Mouse (Mus musculus) heart, postnatal 25 days (tissue): ENCODE measurements around the gene 2410137M14Rik. TPM values are rescaled to one million over a fixed set of nuclear protein-coding genes. Genes with fewer than 3 reads are reported as not detected.

Experiments used
- total RNA-seq, 2 experiments: library from RNA; stranded (reverse); gene quantifications; 2 replicates each; pipeline ENCODE4 v1.2.3; 2021

The 2410137M14Rik gene
- total RNA-seq, 2 experiments from 2014 or later: 0.49 to 0.61 TPM

Other genes starting within 250 kb of the 2410137M14Rik start
- not detected for gene H2-M10.5, start 208.3 kb downstream of the 2410137M14Rik start, total RNA-seq
- gene H2-M10.6, start 169.1 kb downstream of the 2410137M14Rik start, total RNA-seq: not detected
- gene Trim26, start 144.1 kb downstream of the 2410137M14Rik start, total RNA-seq: 10 to 100 TPM; 19.4 to 20.5 TPM
- not detected for gene Trim15, start 114.0 kb downstream of the 2410137M14Rik start, total RNA-seq
- 1 to 10 TPM; 1.2 TPM for gene Trim10, start 111.7 kb downstream of the 2410137M14Rik start, total RNA-seq
- not detected for gene Trim40, start 91.1 kb downstream of the 2410137M14Rik start, total RNA-seq
- not detected for gene Trim31, start 83.1 kb downstream of the 2410137M14Rik start, total RNA-seq
- 1 to 10 TPM in 1 of 2 experiments, under 1 TPM in 1; 0.36 to 1.1 TPM for gene Rnf39, start 38.3 kb downstream of the 2410137M14Rik start, total RNA-seq
- 10 to 100 TPM; 87.4 to 92.9 TPM for gene Ppp1r11, start 29.5 kb downstream of the 2410137M14Rik start, total RNA-seq
- 10 to 100 TPM; 25.9 to 27.4 TPM for gene Znrd1, start 22.7 kb downstream of the 2410137M14Rik start, total RNA-seq
- gene Znrd1as, start 22.6 kb downstream of the 2410137M14Rik start, total RNA-seq: 10 to 100 TPM; 11.2 to 14.7 TPM
- gene H2-M5, start 8.3 kb upstream of the 2410137M14Rik start, total RNA-seq: not detected
- gene Zfp57, start 19.9 kb upstream of the 2410137M14Rik start, total RNA-seq: 1 to 10 TPM; 1.6 to 2.9 TPM
- gene Mog, start 42.2 kb upstream of the 2410137M14Rik start, total RNA-seq: not detected
- 1 to 10 TPM; 6.9 to 7.4 TPM for gene Gabbr1, start 64.7 kb upstream of the 2410137M14Rik start, total RNA-seq
- not detected for gene Olfr90, start 107.3 kb upstream of the 2410137M14Rik start, total RNA-seq
- not detected for gene Olfr91, start 117.0 kb upstream of the 2410137M14Rik start, total RNA-seq
- gene Olfr92, start 138.9 kb upstream of the 2410137M14Rik start, total RNA-seq: not detected
- gene Olfr93, start 180.3 kb upstream of the 2410137M14Rik start, total RNA-seq: not detected
- gene Ubd, start 212.7 kb upstream of the 2410137M14Rik start, total RNA-seq: not detected
- gene Olfr94, start 219.8 kb upstream of the 2410137M14Rik start, total RNA-seq: not detected
- gene Olfr95, start 231.9 kb upstream of the 2410137M14Rik start, total RNA-seq: not detected
- not detected for gene Olfr96, start 238.9 kb upstream of the 2410137M14Rik start, total RNA-seq